Mouse (Mus musculus) small intestine, adult 2 months (tissue): ENCODE measurements around the gene Moxd1. TPM values are rescaled to one million over a fixed set of nuclear protein-coding genes. Genes with fewer than 3 reads are reported as not detected.

ENCODE experiments used
- H3K27ac ChIP-seq: fragments of 200-500 bp; 2 replicates; pipeline ENCODE4 v1.5.1; 2012; ENCODE audit warnings: low read depth, low read length, control low read depth, inconsistent platforms; ENCODE audit not compliant: insufficient read depth
- H3K27me3 ChIP-seq: fragments of 200-500 bp; 2 replicates; pipeline ENCODE4 v1.6.1; 2012; ENCODE audit warnings: mild to moderate bottlenecking, moderate library complexity, low read length, inconsistent platforms; ENCODE audit not compliant: control insufficient read depth, insufficient read depth
- H3K36me3 ChIP-seq: fragments of 200-500 bp; 2 replicates; pipeline ENCODE4 v1.6.1; 2012; ENCODE audit warnings: mild to moderate bottlenecking, low read length, control low read depth, inconsistent platforms; ENCODE audit not compliant: control insufficient read depth, insufficient read depth
- H3K4me1 ChIP-seq: fragments of 200-500 bp; 2 replicates; pipeline ENCODE4 v1.6.1; 2012; ENCODE audit warnings: low read length, inconsistent platforms, mixed read lengths; ENCODE audit not compliant: control insufficient read depth, insufficient read depth, insufficient read length
- H3K4me3 ChIP-seq: fragments of 200-500 bp; 2 replicates; pipeline ENCODE4 v1.5.1; 2012; ENCODE audit warnings: low read depth, mild to moderate bottlenecking, control low read depth, inconsistent platforms, low read length, moderate library complexity
- CTCF ChIP-seq: fragments of 200-500 bp; IDR thresholded peaks from 2 replicates; pipeline ENCODE4 v1.5.1; 2012; ENCODE audit warnings: low read depth, mild to moderate bottlenecking, control low read depth, inconsistent platforms, low read length, moderate library complexity, mixed read lengths; ENCODE audit not compliant: insufficient replicate concordance, insufficient read length; ENCODE audit errors: extremely low read depth
- POLR2A ChIP-seq: fragments of 200-500 bp; IDR thresholded peaks from 2 replicates; pipeline ENCODE4 v1.6.1; 2012; ENCODE audit warnings: low read depth, mild to moderate bottlenecking, control low read depth, inconsistent platforms, low read length, moderate library complexity
- WGBS: fragments of 180-500 bp; shearing (Covaris S2); methylation state at CpG from one replicate; pipeline ENCODE4 v1.1.7; 2018; 5-methylcytosine and 5-hydroxymethylcytosine counted together
- polyA plus RNA-seq: library from polyadenylated mRNA; depleted of rRNA; stranded (reverse); fragments of >200 nt; gene quantifications from 2 replicates; pipeline ENCODE4 v1.2.3, GENCODE M21; 2012

The Moxd1 gene
- polyA plus RNA-seq, 1 experiment, result 3.5 TPM

DNA sequence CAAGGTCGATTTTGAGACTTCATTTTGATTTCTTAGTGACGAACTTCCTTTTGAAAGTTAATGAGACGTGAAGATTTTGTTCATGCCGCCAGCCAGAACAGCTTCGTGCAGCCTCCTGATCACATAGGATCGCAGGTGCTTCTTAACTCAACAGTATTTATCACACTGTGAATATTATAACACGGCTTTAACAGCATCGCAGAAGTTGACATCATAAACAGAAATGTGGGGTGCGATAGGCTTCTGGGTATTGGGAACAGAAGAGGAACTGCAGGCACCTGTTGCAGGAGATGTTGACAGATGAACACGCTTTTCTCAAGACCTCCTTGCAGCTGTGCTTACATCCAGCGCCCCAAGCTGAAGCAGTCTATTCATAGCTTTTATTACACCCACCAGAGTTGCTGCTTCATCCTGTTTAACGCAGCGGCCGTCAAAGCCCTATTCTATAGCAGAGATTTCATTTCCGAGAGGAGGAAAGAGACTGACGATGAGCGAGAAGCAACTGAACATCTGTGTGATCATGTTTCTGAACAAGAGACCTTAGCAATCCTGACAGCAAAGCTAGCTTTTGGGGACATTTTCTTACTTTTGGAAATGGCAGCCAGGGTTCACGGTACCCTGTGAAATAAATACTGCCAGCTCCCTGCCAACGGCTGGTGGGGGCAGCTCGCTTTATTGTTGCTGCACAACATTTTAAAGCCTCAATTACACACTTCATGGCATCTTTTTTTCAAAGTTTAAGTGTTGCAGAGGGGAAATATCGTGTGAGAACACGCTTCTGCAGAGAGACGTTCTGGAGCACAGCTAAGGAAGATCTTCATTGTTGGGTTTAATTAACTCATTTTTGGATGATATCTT is 12.3 kb downstream of the Moxd1 start:
- 70% methylated on average over 23 of the region's 23 CpGs for WGBS
- TF ChIP-seq CTCF (no peak), POLR2A (no peak)
- H3K36me3 ChIP-seq, result no peaks in the 10 kb centered on the region
- H3K4me1 ChIP-seq, result no peaks in the 10 kb centered on the region
- no peak overlapping the region for H3K4me3 ChIP-seq
- H3K27ac ChIP-seq, result no peak overlapping the region
- no peaks in the 10 kb centered on the region for H3K27me3 ChIP-seq

DNA sequence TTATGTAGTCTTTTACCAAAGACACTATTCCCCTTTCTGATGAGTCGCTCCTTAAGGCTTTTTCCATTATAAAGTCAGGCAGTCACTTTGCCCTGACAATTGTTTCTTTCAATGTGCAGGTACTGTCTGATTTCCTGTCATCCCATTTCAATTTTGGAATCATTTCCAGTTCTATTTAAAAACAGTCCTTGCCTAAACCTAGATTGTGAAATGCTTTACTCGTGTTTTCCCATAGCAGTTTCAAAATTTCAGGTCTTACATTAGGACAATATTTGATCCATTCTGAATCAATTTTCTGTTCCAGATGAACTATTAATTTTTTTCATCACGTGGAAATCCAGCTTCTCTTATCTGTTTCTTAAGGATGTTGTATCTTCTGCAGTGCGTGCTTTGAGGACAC is 23.5 kb downstream of the Moxd1 start:
- no peak for TF ChIP-seq CTCF

DNA sequence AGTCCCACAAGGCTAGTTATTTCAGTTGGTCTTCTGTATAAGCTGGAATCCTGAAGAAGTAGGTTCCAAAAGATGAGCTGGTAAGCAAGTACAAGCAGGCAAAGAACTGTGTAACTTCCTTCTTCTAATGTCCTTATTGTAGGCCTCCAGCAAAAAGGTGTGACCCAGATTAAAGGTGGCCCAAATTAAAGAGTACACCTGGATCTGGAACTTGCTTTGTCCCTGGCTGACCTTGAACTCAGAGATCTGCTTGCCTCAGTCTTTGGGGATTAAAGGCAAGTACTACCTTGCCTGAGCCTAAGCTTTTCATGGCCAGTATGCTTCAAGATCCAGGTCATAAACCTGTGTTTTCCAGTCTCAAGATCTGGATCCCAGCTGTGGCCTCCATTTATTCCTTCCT is 24.8 kb downstream of the Moxd1 start:
- no peaks in the 10 kb centered on the region for H3K27me3 ChIP-seq
- no peak for TF ChIP-seq POLR2A
- no peak for TF ChIP-seq CTCF
- no peak overlapping the region for H3K27ac ChIP-seq
- H3K4me3 ChIP-seq, result no peak overlapping the region
- H3K4me1 ChIP-seq, result no peaks in the 10 kb centered on the region
- no peaks in the 10 kb centered on the region for H3K36me3 ChIP-seq

More for the DNA sequence above, 23.5 kb downstream of the Moxd1 start:
- Histone ChIP-seq H3K4me1 (no peaks in the 10 kb centered on the region), H3K27me3 (no peaks in the 10 kb centered on the region), H3K36me3 (no peaks in the 10 kb centered on the region), H3K27ac (no peak overlapping the region), H3K4me3 (no peak overlapping the region)
- WGBS, result 85% methylated on average over 4 of the region's 4 CpGs

DNA sequence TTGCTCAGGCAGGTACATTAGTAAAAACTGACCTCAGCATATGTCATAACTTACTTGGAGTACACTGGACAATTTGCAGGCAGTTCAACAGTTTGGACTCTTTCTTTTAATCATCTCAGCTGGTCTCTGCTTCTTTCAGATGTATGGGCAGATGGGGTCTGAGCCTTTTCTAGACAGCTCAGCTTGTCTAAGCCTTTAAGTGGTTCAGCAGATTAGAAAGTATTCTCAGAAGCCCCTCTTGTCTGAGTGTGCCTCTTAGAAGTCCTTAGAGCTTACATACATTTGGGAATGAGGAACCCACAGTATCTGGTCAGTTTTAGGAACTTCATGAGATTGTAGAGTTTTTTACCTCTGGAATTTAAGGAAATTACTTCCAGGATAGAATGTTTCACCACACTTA is 28.3 kb downstream of the Moxd1 start:
- no peaks in the 10 kb centered on the region for H3K4me1 ChIP-seq
- no peaks in the 10 kb centered on the region for H3K27me3 ChIP-seq
- H3K4me3 ChIP-seq, result no peak overlapping the region
- no peaks in the 10 kb centered on the region for H3K36me3 ChIP-seq
- no peak for TF ChIP-seq CTCF
- no peak overlapping the region for H3K27ac ChIP-seq

DNA sequence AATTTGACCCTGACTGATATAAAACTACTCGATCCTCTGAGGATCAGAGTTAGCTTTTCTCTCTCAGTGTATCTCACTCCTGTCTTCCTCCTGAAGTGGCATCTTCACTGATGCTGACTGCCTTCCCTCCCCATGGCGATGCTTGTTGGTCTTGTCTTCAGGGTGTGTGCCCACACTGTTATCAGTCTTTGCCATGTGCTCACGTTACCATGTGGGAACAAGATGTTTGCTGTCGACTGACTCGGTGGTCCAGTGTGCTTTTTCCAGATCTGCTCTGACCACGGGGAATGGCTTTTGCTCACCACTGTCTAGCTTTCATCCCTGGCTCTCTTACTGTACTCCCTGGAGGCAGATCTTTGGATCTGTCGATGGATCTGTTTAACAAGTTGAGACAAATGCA is 34.8 kb downstream of the Moxd1 start:
- H3K4me1 ChIP-seq, result no peaks in the 10 kb centered on the region
- no peaks in the 10 kb centered on the region for H3K36me3 ChIP-seq
- 62% methylated on average over 7 of the region's 7 CpGs for WGBS
- TF ChIP-seq CTCF (no peak), POLR2A (no peak)
- H3K4me3 ChIP-seq, result no peak overlapping the region
- H3K27me3 ChIP-seq, result no peaks in the 10 kb centered on the region
- no peak overlapping the region for H3K27ac ChIP-seq

DNA sequence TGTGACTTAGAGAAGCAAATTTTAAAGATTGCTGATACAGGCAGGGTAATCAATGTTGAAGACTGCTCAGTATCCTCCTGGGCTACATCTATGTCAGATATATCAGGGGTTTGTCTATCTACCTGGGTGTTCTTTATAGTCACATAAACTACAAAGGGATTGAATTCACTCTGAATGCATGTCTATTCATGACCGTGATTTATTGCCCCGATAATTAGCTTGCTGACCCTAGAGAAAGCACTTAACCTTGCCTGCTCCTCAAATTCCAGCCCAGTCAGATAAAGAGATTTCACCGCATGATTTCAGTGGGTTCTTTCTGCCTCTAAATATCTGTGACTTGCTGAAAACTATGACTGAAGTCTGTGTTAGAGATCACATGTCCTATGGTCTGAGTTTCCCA is 35.6 kb downstream of the Moxd1 start:
- 41% methylated on average over 3 of the region's 3 CpGs for WGBS
- TF ChIP-seq POLR2A (no peak), CTCF (no peak)
- H3K36me3 ChIP-seq, result no peaks in the 10 kb centered on the region
- H3K4me3 ChIP-seq, result no peak overlapping the region
- H3K4me1 ChIP-seq, result no peaks in the 10 kb centered on the region
- H3K27ac ChIP-seq, result no peak overlapping the region
- H3K27me3 ChIP-seq, result no peaks in the 10 kb centered on the region

DNA sequence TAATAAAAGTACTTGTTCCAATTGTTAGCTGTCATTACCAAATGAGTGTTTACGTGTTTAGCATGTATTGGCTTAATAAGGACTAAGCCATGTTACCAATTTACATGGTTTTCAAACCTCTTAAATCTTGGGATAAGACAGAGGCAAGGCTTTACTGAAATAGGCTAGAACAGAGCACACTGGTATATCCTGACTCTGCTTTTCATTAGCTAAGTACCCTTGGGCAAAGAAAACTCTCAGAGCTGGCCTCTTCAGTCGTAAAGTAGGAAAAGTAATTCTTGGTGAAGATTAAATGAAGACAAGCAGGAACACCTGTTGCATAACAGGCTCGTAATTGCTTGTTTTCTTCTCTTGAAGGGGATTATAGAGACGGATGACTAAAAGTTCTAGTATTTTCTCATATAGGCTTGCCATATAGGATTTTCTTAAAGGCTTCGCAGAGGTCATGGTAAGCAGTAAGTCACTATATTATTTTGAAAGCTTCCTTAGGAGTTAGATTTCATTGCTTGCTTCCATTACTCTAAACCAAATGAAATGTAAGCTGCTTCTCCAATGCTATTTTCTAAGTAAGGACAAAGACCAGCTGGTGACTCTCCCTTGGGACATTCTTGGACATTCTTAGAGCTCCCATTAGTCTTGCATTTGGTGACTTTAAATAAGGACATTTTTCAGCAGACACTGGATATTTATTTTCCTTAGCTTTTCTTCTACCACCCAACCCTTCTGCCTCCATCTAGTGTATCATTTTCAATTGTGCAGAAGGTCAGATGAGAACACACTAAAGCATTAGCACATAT is 36.7 kb downstream of the Moxd1 start:
- TF ChIP-seq POLR2A (no peak), CTCF (no peak)
- no peak overlapping the region for H3K4me3 ChIP-seq
- no peaks in the 10 kb centered on the region for H3K4me1 ChIP-seq
- H3K27me3 ChIP-seq, result no peaks in the 10 kb centered on the region
- H3K27ac ChIP-seq, result no peak overlapping the region
- 80% methylated on average over 5 of the region's 5 CpGs for WGBS
- no peaks in the 10 kb centered on the region for H3K36me3 ChIP-seq

DNA sequence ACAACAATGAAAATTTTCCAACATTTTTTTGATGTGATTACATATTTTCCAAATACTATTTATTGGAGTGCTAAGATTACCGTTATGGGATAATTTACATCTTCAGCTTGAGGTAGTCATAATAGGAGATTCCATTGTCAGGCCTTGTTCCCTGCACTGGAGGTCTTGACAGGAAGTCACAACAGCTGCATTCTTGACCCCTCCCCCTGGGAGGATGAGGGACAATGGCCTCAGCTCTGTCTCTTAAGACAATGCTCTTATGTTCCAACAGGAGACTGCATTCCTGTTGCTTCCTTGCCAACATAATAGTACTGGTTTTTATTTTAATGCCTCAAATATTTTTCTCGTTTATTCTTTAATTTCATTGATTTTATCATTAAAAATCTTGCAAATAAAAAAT is 44.2 kb downstream of the Moxd1 start:
- Histone ChIP-seq H3K27me3 (no peaks in the 10 kb centered on the region), H3K4me3 (no peak overlapping the region), H3K27ac (no peak overlapping the region), H3K36me3 (no peaks in the 10 kb centered on the region), H3K4me1 (no peaks in the 10 kb centered on the region)
- no peak for TF ChIP-seq CTCF
- TF ChIP-seq POLR2A, result no peak
- 75% methylated on average over 2 of the region's 2 CpGs for WGBS
